Mouse (Mus musculus): ENCODE data around the gene Htr1f. TPM values are rescaled to one million over a fixed set of nuclear protein-coding genes. Genes with fewer than 3 reads are reported as not detected.

Gene Htr1f
- 0.08 and 0.10 TPM in 2 replicates for polyA plus RNA-seq (2014; fragmentation: Nextera tagmentation; extraction: Ambion mirVana)

GRCm38 (mm10) chr16:65105184-65105931 lies at the start of gene Htr1f:
Htr1f (minus strand) TSS chr16:65105854.
- H3K27me3 ChIP-seq (ENCODE audit: control insufficient read depth, insufficient read depth, low read length): peaks cover 9% of the 10 kb centered on the region; the same call in 1 of the 2 replicates
- no peak within 1 kb of the TSS for H3K27ac ChIP-seq (ENCODE audit: low read depth, low read length)
- no peaks in the 10 kb centered on the region for H3K4me1 ChIP-seq (ENCODE audit: control insufficient read depth, insufficient read depth, low read length)
- H3K9me3 ChIP-seq (ENCODE audit: control insufficient read depth, low read length): no peaks in the 10 kb centered on the region
- no peaks in the 10 kb centered on the region for H3K36me3 ChIP-seq (ENCODE audit: control insufficient read depth, insufficient read depth, low read length)
- WGBS: 4% methylated on average over 40 of the region's 41 CpGs
- peak; percentile 89 for ATAC-seq (ENCODE audit: low FRiP score, low TSS enrichment)
- H3K9ac ChIP-seq (ENCODE audit: low read depth, low read length): peak within 1 kb of the TSS; percentile 29; the same call in 1 of the 2 replicates
- peak within 1 kb of the TSS; percentile 42 for H3K4me3 ChIP-seq (ENCODE audit: low read length)
- H3K4me2 ChIP-seq (replicated peaks; ENCODE audit: low read depth, low read length): peak within 1 kb of the TSS; percentile 54

DNA sequence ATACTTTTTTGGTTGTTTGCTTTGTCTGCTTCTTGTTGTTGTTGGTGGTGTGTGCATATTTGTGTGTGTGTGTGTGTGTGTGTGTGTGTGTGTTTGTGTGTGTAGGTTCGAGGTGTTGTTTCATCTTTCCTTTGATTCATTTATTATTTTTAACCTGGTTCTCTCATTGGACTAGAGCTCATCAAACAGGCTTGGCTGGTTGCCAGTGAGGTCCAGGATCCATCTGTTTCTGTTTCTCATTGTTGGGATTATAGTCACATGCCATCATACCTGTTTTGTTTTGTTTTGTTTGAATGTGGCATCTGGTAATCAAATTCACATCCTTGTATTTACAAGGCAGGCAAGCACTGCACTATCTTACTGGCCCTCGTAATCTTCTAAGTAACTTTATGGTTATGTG lies 34.1 kb upstream of the Htr1f start:
- no peaks in the 10 kb centered on the region for H3K4me1 ChIP-seq (ENCODE audit: control insufficient read depth, insufficient read depth, low read length)
- H3K4me2 ChIP-seq (replicated peaks; ENCODE audit: low read depth, low read length): no peak overlapping the region
- H3K27ac ChIP-seq (ENCODE audit: low read depth, low read length): no peak overlapping the region
- no peaks in the 10 kb centered on the region for H3K36me3 ChIP-seq (ENCODE audit: control insufficient read depth, insufficient read depth, low read length)
- H3K9me3 ChIP-seq (ENCODE audit: control insufficient read depth, low read length): no peaks in the 10 kb centered on the region
- no peak overlapping the region for H3K4me3 ChIP-seq (ENCODE audit: low read length)
- no peaks in the 10 kb centered on the region for H3K27me3 ChIP-seq (ENCODE audit: control insufficient read depth, insufficient read depth, low read length)
- no peak overlapping the region for H3K9ac ChIP-seq (ENCODE audit: low read depth, low read length)
- no peak for ATAC-seq (ENCODE audit: low FRiP score, low TSS enrichment)
- 76% methylated on average over 2 of the region's 2 CpGs for WGBS

DNA sequence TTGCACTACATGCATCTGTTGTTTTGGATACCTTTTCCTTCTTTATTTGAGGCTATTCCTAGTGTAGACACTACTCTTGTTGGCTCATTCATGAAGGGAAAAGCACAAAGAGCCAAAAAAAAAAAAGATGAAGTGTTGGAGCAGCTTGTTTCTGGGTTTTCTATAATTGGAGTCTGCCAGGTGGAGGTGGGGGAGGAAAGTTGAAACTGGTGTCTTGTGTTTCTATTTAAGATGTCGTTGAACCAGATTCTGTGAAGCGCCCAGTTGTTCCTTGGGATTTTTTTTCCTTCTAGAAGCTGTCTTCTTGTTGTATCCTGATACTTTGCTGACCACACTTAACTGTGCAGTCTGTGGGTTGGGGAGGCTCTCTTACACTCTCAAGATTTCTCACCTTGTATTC lies 23.7 kb upstream of the Htr1f start:
- no peaks in the 10 kb centered on the region for H3K27me3 ChIP-seq (ENCODE audit: control insufficient read depth, insufficient read depth, low read length)
- H3K36me3 ChIP-seq (ENCODE audit: control insufficient read depth, insufficient read depth, low read length): no peaks in the 10 kb centered on the region
- H3K27ac ChIP-seq (ENCODE audit: low read depth, low read length): no peak overlapping the region
- H3K4me2 ChIP-seq (replicated peaks; ENCODE audit: low read depth, low read length): no peak overlapping the region
- H3K4me1 ChIP-seq (ENCODE audit: control insufficient read depth, insufficient read depth, low read length): no peaks in the 10 kb centered on the region
- no peaks in the 10 kb centered on the region for H3K9me3 ChIP-seq (ENCODE audit: control insufficient read depth, low read length)
- ATAC-seq (ENCODE audit: low FRiP score, low TSS enrichment): no peak
- no peak overlapping the region for H3K4me3 ChIP-seq (ENCODE audit: low read length)
- 64% methylated on average over 2 of the region's 2 CpGs for WGBS
- H3K9ac ChIP-seq (ENCODE audit: low read depth, low read length): no peak overlapping the region

DNA sequence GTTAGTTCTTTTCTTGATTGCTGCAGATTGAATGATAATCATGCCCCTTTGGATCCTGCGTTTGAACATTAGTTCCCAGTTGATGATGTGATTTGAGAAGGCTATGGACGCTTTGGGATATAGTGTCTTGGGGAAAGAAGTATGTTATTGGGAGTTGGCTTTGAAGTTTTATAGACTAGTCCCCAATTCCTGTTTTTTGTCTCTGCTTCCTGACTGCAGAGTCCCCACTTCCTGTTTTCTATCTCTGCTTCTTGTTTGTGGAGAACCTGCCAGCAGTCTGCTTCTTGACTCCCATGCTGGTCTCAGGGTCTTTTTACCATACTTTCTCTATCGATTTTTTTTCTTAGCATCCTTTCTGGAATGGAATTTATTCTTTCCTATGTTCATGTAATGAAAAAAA lies 22.2 kb upstream of the Htr1f start:
- Histone ChIP-seq H3K9ac (ENCODE audit: low read depth, low read length) (no peak overlapping the region), H3K36me3 (ENCODE audit: control insufficient read depth, insufficient read depth, low read length) (no peaks in the 10 kb centered on the region), H3K4me3 (ENCODE audit: low read length) (no peak overlapping the region), H3K4me1 (ENCODE audit: control insufficient read depth, insufficient read depth, low read length) (no peaks in the 10 kb centered on the region), H3K4me2 (replicated peaks; ENCODE audit: low read depth, low read length) (no peak overlapping the region), H3K27me3 (ENCODE audit: control insufficient read depth, insufficient read depth, low read length) (no peaks in the 10 kb centered on the region), H3K27ac (ENCODE audit: low read depth, low read length) (no peak overlapping the region), H3K9me3 (ENCODE audit: control insufficient read depth, low read length) (no peaks in the 10 kb centered on the region)
- WGBS: 84% methylated on average over 3 of the region's 3 CpGs
- ATAC-seq (ENCODE audit: low FRiP score, low TSS enrichment): no peak

- ATAC-seq (ENCODE audit: low FRiP score, low TSS enrichment): no peak
- H3K27me3 ChIP-seq (ENCODE audit: control insufficient read depth, insufficient read depth, low read length): no peaks in the 10 kb centered on the region
- no peaks in the 10 kb centered on the region for H3K36me3 ChIP-seq (ENCODE audit: control insufficient read depth, insufficient read depth, low read length)
- H3K4me3 ChIP-seq (ENCODE audit: low read length): no peak overlapping the region
- no peak overlapping the region for H3K4me2 ChIP-seq (replicated peaks; ENCODE audit: low read depth, low read length)
- 84% methylated on average over 1 of the region's 1 CpGs for WGBS
- H3K9me3 ChIP-seq (ENCODE audit: control insufficient read depth, low read length): no peaks in the 10 kb centered on the region
- no peak overlapping the region for H3K27ac ChIP-seq (ENCODE audit: low read depth, low read length)
- H3K4me1 ChIP-seq (ENCODE audit: control insufficient read depth, insufficient read depth, low read length): no peaks in the 10 kb centered on the region
- H3K9ac ChIP-seq (ENCODE audit: low read depth, low read length): no peak overlapping the region
These were observed 6.6 kb upstream of the Htr1f start for GRCm38 (mm10) chr16:65112221-65112620.

GRCm38 (mm10) chr16:65093552-65093951 lies 12.1 kb downstream of the Htr1f start:
- Histone ChIP-seq H3K9ac (ENCODE audit: low read depth, low read length) (no peak overlapping the region), H3K27me3 (ENCODE audit: control insufficient read depth, insufficient read depth, low read length) (no peaks in the 10 kb centered on the region), H3K4me1 (ENCODE audit: control insufficient read depth, insufficient read depth, low read length) (no peaks in the 10 kb centered on the region), H3K27ac (ENCODE audit: low read depth, low read length) (no peak overlapping the region), H3K4me3 (ENCODE audit: low read length) (no peak overlapping the region), H3K36me3 (ENCODE audit: control insufficient read depth, insufficient read depth, low read length) (no peaks in the 10 kb centered on the region), H3K4me2 (replicated peaks; ENCODE audit: low read depth, low read length) (no peak overlapping the region), H3K9me3 (ENCODE audit: control insufficient read depth, low read length) (no peaks in the 10 kb centered on the region)
- 80% methylated on average over 5 of the region's 5 CpGs for WGBS
- peak; percentile 39; the same call in 1 of the 2 replicates for ATAC-seq (ENCODE audit: low FRiP score, low TSS enrichment)

GRCm38 (mm10) chr16:65083475-65083874 lies 22.2 kb downstream of the Htr1f start:
- ATAC-seq (ENCODE audit: low FRiP score, low TSS enrichment): peak; percentile 98

GRCm38 (mm10) chr16:65069867-65070266 lies 35.8 kb downstream of the Htr1f start:
- Histone ChIP-seq H3K4me3 (ENCODE audit: low read length) (no peak overlapping the region), H3K27ac (ENCODE audit: low read depth, low read length) (no peak overlapping the region), H3K4me1 (ENCODE audit: control insufficient read depth, insufficient read depth, low read length) (no peaks in the 10 kb centered on the region), H3K9me3 (ENCODE audit: control insufficient read depth, low read length) (no peaks in the 10 kb centered on the region), H3K27me3 (ENCODE audit: control insufficient read depth, insufficient read depth, low read length) (no peaks in the 10 kb centered on the region), H3K4me2 (replicated peaks; ENCODE audit: low read depth, low read length) (no peak overlapping the region), H3K36me3 (ENCODE audit: control insufficient read depth, insufficient read depth, low read length) (no peaks in the 10 kb centered on the region), H3K9ac (ENCODE audit: low read depth, low read length) (no peak overlapping the region)
- 81% methylated on average over 1 of the region's 1 CpGs for WGBS
- no peak for ATAC-seq (ENCODE audit: low FRiP score, low TSS enrichment)

More at GRCm38 (mm10) chr16:65083475-65083874, 22.2 kb downstream of the Htr1f start:
- 5% methylated on average over 2 of the region's 2 CpGs for WGBS
- Histone ChIP-seq H3K27me3 (ENCODE audit: control insufficient read depth, insufficient read depth, low read length) (no peaks in the 10 kb centered on the region), H3K4me3 (ENCODE audit: low read length) (no peak overlapping the region), H3K4me2 (replicated peaks; ENCODE audit: low read depth, low read length) (no peak overlapping the region), H3K36me3 (ENCODE audit: control insufficient read depth, insufficient read depth, low read length) (no peaks in the 10 kb centered on the region), H3K27ac (ENCODE audit: low read depth, low read length) (no peak overlapping the region), H3K9ac (ENCODE audit: low read depth, low read length) (no peak overlapping the region), H3K9me3 (ENCODE audit: control insufficient read depth, low read length) (no peaks in the 10 kb centered on the region), H3K4me1 (ENCODE audit: control insufficient read depth, insufficient read depth, low read length) (no peaks in the 10 kb centered on the region)

DNA sequence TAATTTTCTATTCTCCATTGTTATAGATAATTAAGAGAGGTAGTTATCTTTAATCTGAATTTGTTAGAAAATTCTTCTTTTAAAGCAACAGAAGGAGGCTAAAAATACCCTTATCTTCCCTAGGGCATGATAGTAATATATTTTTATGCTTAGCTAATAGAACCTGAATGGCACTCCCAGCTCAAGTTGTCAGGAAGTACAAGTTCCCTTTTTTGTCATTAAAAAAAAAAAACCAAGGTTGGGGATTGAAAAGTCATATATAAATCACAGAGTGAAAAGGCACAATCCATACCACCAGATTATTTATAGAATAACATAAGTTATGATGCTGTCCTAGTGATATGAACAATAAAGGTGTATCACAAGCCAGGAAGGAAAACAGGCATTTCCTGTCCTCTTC lies 39.4 kb downstream of the Htr1f start:
- no peak overlapping the region for H3K4me3 ChIP-seq (ENCODE audit: low read length)
- no peak for ATAC-seq (ENCODE audit: low FRiP score, low TSS enrichment)
- no peaks in the 10 kb centered on the region for H3K27me3 ChIP-seq (ENCODE audit: control insufficient read depth, insufficient read depth, low read length)
- H3K9me3 ChIP-seq (ENCODE audit: control insufficient read depth, low read length): no peaks in the 10 kb centered on the region
- no peak overlapping the region for H3K27ac ChIP-seq (ENCODE audit: low read depth, low read length)
- H3K4me2 ChIP-seq (replicated peaks; ENCODE audit: low read depth, low read length): no peak overlapping the region
- H3K36me3 ChIP-seq (ENCODE audit: control insufficient read depth, insufficient read depth, low read length): no peaks in the 10 kb centered on the region
- H3K9ac ChIP-seq (ENCODE audit: low read depth, low read length): no peak overlapping the region
- H3K4me1 ChIP-seq (ENCODE audit: control insufficient read depth, insufficient read depth, low read length): no peaks in the 10 kb centered on the region
